Mouse (Mus musculus) spleen, embryonic (tissue): ENCODE measurements around the gene Fgb.

ENCODE experiments used
- CTCF ChIA-PET: fragments of 350-600 bp; sonication (Branson Sonifier 250); formaldehyde crosslinking; loops from one replicate; lab custom pipeline; 2022; lab: Charles Lee

The Fgb gene

DNA sequence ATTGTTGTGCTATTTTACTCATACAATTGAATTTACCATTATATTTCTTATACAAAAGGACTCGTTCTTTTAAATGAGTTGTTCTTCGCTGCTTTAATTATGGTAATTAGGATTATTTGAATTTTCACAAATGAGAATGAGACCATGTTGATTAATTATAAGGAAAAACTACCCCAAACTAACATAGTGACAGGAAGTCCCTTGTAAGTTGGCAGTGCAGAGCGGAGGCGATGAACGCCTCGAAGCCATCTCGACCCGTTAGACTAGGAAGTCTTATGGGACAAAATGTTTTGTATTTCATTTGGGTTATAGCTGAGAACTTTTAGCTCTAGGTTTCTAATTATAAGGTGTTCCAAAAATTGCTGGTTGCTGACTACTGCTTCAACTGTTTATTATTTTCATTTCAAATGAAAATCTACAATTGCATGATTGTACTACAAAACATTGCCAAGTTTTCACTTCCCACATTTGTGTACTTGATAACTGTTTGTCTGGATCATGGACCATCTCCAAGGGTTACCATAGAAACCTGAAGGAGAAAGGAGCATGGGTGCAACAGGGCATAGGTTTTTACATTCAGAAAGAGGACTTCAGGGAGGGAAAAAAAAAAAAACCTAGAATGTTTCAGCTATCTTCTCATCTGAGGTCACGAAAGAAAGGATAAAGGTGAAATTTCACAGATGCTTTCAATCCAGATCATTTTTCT lies 22.0 kb downstream of the Fgb start:
- CTCF ChIA-PET: no interaction called here

DNA sequence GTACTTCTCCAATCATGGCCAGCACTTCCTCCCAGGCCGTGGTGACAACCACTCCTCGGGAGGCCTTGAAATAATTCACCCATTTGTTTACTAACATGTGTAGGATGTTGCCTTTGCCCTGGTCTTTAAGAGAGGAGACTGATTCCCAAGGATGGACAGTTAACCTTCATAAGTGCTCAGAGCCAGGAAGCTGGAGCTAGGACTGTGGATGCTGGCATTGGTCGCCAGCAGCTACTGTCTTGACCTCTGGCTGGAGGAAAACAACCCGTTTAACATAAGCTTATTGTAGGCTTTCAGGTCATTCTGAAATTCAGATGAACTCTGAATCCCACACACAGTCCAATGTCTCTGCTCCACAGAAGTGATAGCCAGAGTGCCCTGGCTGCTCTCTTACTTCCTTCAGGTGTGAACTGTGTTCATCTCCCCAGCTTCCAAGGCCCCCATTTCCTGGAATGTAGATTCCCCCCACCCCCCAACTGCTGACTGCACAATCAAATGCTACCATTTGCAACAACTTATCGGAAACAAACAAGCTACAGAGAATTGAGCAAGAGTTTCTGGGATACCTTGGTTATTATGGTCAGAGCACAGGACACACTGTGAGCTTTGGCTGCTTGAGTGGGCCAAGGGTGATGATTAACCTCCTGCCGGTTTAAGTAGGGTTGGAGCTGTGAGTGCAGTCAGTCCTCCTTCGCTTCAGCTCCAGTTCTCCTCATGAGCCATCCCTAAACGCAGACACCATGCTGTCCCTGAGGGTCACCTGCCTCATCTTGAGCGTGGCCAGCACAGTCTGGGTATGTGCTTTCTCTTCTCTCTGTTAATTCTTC lies 24.0 kb downstream of the Fgb start, which contains the start of gene Fga:
Gene Fga, plus strand, starts transcription at position 602 of the 827 bp plus-strand sequence.
- CTCF ChIA-PET: no interaction called here

DNA sequence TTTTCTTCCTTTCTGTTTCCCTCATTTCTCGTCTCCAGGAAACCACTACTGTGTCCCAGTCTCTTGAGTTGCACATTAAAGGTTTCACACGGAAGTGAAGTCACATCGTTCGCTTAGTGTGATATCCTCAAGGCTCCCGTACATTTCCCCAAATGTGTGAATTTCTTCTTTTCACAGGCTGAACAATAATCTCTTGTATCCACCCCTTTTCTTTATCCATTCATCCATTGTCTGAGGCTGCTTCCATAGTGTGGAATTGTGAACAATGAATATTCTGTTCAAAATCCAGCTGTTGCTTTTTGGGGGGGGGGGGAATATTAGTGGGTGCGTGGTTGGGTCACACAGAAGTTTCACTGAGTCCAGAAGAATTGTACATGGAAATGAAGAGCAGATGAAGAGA lies 24.6 kb downstream of the Fgb start:
- CTCF ChIA-PET: no interaction called here

DNA sequence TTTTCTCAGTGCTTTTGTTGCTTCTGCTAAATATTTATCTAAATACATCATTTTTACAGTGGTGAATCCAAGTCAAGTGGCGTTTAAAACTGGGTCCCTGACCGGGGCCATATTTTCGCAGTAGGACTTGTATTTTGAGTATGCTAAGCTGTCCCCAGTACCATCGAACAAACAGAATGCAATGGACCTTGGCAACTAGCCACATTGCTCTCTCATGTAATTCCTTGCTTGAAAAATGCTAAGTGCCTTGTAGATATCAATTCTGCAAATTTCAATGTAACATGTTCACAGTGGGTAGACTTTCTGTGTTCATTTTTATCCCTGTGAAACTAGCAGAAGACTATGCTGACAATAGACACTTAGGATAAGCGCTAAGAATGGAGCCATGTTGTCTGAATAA lies 28.5 kb downstream of the Fgb start:
- CTCF ChIA-PET: no interaction called here

DNA sequence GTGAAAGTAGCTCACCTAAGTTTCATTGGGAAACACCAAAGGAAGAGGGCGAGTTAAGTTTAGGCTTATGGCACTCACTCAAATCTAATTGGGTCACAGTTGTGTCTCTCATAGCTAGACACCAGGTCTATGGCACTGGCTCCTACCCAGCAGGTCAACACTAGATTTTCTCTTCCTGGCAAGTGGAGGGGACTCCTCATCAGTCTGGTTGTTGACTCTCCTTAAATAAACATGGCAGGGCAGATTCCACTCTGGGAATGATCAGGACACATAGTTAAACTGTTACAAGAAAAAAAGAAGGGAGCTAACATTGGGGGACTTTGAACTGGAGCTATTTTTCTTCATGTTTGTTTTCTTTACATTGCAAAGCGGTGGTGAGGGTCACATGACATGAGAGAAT lies 29.3 kb downstream of the Fgb start:
- CTCF ChIA-PET: interaction anchor here (0.6 kb wide), 1 partner anchor 13 kb away, joined by 5 read pairs; the partner anchor contains the start of gene Fgg

DNA sequence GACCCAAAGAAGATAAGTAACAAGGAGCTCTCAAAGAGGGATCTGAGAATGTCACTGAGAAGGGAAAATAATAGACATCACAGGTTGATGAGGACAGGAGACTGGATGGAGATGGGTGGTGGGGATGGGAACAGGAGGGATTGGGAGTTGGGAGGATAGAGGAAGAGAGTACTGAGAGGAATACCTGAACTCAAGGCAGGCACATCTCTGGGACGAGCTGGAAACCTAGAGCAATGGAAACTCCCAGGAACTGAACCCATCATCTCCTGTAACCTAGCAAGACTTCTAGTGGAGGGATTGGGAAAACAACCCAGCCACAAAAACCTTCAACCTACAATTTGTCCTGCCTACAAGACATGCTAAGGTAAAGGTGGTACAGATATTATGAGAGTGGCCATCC lies 33.4 kb downstream of the Fgb start:
- CTCF ChIA-PET: no interaction called here

DNA sequence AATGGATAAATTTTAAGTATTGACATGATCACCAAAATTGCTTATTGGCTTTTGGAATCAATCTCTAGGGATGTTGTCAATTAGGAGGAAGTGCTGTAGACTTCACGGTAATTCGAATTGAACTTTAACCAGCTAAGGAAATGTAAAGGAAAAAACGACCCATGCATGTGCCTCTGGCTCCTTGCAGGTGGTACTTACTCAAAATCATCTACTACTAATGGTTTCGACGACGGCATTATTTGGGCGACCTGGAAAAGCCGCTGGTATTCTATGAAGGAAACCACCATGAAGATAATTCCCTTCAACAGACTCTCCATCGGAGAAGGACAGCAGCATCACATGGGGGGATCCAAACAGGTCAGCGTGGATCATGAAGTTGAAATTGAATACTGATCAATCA lies 35.7 kb downstream of the Fgb start:
- CTCF ChIA-PET: no interaction called here

DNA sequence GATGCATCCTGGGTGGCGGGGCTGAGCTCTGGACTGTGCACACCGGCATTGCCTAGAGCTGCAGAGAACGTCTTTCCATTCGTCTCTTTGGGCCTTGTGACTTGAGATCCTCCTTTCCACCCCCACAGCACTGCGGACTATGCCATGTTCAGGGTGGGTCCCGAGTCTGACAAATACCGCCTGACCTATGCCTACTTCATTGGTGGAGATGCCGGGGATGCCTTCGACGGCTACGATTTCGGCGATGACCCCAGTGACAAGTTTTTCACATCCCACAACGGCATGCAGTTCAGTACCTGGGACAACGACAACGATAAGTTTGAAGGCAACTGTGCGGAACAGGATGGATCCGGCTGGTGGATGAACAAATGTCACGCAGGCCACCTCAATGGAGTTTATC lies 37.0 kb downstream of the Fgb start:
- CTCF ChIA-PET: no interaction called here

DNA sequence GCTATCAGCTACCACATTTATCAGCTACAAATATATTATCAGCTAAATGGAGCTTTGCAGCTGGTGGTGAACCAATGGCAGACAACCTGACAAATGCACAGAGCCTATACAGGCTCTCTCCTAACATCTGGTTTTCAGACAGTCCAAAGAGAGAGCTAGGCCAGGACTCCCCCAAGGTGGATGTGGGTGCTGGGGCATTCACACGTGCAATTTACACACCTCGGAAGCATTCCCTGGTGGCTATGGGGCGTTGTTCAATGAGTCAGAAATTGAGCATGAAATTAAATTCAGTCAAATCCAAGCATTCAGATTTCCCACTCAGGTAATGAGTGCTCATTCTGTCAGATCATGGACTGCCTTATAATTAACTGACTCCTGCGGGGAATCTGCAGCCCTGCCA lies 38.1 kb downstream of the Fgb start:
- CTCF ChIA-PET: no interaction called here

DNA sequence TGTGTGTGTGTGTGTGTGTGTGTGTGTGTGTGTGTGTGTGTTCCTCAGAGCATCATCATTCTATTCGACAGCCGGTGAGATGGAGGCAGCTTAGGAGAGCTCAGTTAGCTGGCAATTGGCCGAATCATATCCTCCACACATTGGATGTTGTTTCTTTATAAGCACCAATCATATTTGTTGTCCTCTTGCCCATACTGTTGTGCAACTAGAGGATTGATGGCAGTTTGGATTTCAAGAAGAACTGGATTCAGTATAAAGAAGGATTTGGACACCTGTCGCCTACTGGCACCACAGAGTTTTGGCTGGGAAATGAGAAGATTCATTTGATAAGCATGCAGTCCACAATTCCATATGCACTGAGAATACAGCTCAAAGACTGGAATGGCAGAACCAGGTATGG lies 38.5 kb downstream of the Fgb start:
- CTCF ChIA-PET: no interaction called here

DNA sequence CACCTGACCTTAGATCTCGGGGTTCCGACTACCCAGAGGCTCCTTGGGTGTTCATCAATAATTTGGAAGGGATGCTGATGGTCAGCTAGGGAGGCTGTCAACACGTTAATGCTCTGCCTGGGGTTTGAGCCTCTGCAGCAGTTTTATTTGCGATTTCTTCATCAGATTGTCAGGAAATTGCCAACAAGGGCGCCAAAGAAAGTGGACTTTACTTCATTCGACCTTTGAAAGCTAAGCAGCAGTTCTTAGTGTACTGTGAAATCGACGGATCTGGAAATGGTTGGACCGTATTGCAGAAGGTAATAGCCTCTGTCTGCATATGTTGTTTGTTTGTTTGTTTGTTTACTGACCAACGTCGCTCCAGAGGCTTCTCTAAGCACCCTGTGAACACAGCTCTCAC lies 39.4 kb downstream of the Fgb start:
- CTCF ChIA-PET: no interaction called here

DNA sequence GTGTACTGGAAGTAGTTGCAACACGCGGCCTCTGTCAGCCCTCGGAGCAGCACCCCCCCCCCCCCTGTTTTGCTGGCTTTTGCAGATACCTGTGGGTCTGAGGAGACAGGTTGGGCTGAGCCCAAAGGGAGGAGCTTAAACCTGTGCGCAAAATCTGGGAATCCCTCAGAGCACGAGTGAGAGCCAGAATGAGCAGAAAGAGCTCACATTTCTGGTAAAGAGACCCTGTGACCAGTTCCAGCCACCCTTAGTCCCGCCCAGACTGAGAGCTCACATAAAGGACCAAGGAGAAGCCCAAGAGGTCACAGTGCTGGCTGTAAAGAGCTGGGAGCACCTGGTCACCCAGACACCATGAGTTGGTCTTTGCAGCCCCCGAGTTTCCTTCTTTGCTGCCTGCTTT lies 42.1 kb downstream of the Fgb start, which contains the start of gene Fgg:
Gene Fgg, plus strand, starts transcription at position 168 of the 400 bp plus-strand sequence.
- CTCF ChIA-PET: interaction anchor here (0.6 kb wide), 1 partner anchor 13 kb away, joined by 5 read pairs; no protein-coding TSS in a partner anchor

DNA sequence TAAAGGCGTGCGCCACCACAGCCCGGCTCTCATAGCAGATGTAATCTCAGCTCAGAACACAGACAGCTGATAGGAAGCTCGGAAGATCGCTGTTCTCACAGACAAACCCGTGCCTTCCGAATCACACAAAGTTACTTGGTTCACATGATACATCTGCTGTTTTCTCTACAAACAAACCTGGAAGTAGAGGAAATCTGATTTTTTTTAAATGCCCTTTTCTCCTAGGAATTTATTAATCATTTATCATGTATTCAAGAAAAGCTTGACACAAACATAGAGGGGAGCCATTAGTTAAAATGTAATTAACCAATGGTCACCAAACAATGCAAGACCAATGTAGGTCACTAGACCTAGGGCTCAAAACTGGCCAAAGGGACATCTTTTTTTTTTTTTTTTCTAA lies 44.9 kb downstream of the Fgb start:
- CTCF ChIA-PET: no interaction called here

DNA sequence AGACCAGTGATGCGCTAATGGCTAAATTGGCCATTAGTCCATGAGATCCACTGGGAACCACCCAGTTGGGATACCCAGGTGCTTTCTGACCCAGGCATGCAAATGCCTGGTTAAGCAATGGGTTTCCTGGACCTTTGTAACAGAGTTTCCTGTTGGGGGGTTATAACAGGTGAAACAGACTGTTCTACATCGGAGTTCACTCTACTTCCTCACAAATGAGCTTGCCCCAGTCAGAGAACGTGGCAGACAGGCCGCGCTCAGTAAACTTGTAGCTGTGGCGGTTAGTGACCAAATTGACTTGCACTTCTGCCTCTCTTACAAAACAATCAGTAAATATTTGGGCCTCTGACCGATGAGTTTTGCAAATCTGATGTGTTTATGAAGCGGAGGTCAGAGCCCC lies 46.6 kb downstream of the Fgb start:
- CTCF ChIA-PET: no interaction called here

DNA sequence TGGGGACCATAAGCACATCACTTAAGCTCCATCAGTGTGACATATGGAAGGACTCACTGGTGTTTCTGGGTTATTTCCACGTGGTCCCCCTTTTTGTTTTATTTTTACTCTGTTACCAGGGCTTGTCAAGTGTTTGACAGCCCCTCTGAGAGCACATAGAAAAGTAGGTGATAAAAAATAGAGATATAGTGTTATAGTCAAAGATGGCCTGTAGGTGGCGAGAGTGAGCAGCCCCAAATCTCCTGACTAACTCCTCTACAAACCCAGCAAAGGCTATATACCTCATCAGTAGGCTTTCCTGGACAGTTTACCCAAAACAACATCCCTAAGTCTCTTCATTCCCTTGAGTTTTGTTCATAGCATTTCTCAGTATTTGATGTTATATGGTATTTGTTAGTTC lies 47.5 kb downstream of the Fgb start:
- CTCF ChIA-PET: no interaction called here

DNA sequence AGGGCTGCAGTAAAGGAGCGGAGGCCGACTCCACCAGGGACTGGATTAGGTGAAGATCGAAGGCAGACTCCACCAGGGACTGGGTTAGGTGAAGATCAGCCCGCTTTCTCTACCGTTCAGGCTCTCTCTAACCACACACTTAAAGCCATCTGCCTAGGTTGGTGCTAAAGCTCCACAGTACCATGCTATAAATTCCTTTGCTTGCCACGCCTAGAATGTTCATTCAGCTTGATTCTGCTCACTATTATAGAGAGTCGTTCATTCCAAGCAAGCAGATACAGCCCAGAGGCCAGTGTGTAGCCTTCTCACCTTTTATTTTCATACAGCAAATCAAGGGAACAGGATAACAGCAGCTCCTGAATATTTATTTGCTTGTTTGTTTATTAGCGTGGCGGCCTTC lies 49.7 kb downstream of the Fgb start:
- CTCF ChIA-PET: interaction anchor here (0.9 to 1.2 kb wide), 2 partner anchors 54 to 275 kb away, joined by 3 to 4 read pairs; no protein-coding TSS in a partner anchor

DNA sequence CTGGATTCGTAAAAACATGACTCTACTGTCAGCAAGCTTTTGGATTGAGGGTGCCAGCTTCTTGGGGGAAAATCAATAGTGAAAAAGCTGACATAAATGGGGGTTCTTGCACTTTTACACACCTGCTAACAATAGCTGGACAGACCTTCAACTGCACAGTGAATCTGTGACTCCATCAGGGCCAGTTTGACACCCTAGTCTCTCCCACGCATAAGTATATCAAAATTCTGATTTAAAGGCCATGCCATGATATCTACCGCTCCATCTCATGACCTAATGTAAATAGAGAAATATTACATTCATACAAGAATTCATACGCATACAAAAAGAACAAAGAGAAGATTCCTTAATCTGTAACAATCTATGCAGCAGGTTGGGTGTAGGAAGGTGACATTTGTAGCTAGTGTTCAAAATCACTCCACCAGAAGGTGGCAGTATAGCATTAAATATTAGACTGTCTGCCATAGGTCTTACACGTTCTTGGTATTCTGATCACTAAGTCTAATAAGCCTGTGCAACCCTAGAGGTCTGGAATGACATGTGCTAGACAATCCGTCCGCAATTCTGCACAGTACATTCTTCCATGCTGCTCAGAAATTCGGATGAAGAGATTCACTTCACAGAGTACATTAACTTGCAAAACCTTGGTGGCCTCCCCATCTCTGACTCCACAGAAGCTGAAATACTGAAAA lies 50.7 kb downstream of the Fgb start:
- CTCF ChIA-PET: interaction anchor here (1.2 kb wide), 1 partner anchor 276 kb away, joined by 3 read pairs; no protein-coding TSS in a partner anchor

DNA sequence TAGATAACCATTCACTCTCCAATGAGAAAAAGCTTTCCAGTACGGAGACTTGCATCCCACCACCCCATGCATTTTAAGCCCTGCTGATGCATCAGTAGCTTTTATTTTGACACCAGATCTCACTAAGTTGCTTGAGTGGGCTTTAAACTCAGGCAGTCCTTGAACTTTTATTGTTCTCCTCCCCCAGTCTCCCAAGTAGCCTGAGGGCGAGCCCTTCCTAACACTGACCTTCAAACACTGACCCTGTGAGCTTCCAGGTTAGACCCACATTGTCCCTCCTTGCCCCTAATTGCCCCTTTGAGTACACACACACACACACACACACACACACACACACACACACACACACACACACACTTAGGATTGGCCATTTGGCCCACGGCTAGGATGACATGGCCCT lies 53.0 kb downstream of the Fgb start:
- CTCF ChIA-PET: no interaction called here

DNA sequence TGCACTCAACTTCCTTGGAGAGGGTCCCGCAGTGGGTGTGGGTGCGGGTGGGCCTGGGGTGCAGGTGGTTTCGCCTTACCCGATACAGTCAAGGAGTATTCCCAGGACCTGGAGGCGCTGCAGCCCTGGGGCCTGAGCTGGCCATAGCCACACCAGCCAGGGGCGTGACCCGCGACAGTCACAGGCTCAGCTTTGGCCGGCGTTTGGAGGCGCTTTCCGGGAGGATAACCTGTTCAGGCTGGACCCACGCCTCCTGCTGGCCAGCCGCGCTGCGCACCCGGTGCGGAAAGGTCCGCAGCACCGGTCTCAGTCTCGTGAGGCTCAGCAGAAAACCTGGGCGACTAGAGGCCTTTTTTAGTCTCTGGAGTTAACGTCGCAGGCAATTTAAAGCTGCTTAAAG lies 54.3 kb downstream of the Fgb start:
- CTCF ChIA-PET: interaction anchor here (0.6 kb wide), 1 partner anchor 655 kb away, joined by 3 read pairs; no protein-coding TSS in a partner anchor

DNA sequence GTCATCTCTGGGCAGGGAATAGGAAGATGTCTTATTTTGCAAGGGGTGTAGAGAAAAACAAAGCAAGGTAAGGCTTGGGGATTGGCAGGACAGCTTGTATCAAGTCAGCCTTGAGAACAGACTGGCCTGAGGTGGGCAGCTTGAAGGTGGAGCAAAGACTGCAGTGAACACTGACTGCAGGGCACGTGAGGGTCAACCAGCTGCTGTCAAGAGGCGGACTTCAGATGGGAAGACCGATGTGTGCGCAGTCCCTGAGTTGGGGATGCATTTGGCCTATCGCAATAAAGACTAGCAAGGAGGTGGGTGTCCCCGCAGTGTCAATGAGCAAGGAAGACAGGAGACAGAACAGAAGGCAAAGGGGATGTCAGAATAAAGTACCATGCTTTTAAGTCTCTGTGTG lies 56.7 kb downstream of the Fgb start:
- CTCF ChIA-PET: no interaction called here

DNA sequence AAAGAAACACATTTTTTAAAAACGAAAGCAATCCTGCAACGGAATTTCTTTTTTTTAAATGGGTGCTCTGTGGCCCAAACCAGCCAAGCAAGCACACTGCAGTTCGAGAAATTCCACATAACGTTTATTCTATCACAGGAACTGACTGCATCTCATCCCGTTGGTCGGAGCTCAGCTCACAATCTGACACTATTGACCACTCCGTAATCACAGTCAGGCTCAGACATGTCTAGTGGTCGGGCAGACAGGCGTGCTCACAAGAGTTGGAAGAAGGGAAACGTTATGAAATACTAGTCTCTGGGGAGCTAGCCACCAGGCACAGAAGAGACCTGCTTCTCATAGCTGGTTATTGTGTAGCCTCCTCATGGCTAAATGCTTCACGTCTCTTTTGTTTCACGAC lies 57.7 kb downstream of the Fgb start:
- CTCF ChIA-PET: no interaction called here
